Mouse (Mus musculus) retina, postnatal 7 days (tissue): ENCODE measurements around the gene Parp11.
"Not testable (repeated sequence)": the region's sequence is repeated elsewhere in the genome, so short reads cannot be mapped to it uniquely, and the experiment has no call there.

Experiments
- DNase-seq: peaks from one replicate; pipeline ENCODE4 v3.0.0-alpha.2; 2012; ENCODE audit warnings: low read depth, low spot score

Parp11 gene

DNA sequence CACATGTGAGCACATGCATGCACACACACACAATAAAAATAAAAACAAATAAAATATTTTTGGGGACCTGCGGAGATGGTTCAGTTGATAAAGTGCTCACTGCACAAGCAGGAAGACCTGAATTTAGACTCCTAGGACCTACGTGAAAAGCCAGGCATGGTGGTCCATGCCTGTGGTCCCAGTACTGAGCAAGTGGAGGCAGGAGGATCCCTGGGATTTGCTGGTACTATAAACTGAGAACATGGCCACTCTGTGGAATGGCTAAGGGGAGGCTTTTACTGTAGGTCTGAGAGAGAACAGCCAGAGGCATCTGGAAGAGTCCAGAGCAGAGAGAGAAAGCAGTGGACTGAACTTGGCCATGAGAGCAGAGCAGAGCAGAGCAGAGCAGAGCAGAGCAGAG, 48.6 kb downstream of the Parp11 start:
- DNase-seq, result no peak

DNA sequence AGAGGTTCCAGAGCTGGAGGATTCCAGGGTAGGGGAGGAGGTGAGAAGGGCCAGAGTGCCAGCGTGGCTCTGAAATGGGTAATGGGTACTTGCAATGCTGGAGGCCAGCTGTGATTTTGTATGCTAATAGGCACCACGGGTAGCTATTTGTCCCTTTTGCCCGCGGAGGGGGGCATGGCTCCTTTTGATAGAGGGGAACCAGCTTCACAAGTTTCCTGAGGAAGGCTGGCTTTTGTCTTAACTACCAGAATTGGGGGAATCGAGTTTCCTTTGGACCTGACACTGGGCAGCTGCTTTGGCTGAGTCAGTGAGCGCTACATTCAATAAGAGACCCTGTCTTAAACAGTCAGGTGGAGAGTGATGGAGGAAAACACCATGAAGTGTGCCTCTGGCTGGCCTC, 49.2 kb downstream of the Parp11 start:
- no peak for DNase-seq

DNA sequence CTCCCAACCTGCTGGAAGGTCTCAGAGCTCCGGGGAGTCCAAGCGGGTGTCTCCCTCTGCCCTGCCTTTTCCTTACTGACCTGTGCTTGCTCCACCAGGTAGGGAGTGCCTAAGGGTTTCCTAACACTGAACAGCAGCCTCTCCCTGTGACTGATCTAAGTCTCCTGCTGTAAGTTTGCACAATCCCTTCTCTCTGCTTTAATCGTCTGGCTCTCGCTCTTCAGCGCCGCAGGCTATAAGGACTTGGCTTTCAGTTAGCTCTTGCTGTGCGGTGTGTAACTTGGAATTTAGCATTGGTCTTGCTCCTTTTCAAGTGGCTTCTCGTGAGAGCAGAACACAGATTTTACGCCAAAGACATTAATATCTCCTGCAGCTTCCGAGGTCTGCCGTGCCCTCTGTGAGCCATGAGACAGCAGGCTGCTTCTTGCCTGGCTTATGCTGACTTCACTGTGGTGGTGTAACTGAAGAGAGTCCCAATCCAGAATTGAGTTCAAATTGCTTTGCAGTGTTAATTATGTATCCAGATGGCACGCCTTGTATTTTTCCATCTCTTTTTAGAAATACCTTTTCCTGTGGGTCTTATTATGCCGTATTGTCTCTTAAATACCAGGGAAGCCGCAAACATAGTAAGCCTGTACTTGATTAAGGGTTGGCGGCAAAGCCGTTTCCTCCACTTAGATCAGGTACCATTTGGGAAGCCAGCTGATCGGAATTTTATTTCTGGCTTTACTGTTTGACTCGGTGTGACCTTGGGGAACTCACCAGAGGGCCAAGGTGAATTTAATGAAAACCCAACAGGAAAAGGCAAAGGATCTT, 50.4 kb downstream of the Parp11 start:
- no peak for DNase-seq

DNA sequence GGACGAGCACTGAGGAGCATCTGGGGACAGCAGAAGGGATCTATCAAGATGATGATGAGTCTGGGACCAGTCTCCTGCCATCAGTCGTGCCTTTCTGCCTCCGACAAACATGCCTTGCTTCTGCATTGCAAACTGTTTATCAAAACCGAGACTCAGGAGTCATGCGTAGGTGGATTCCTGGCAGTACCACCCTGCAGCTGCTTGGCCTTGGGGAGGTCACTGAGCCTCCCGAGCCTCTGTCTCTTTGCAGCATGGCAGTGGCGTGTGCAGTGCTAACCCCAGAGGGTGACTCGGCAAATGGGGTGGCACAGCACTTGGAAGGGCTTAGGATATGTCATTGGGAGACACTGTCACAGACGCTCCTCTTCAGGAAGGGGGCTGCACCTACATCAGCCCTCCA, 53.5 kb downstream of the Parp11 start:
- no peak for DNase-seq

DNA sequence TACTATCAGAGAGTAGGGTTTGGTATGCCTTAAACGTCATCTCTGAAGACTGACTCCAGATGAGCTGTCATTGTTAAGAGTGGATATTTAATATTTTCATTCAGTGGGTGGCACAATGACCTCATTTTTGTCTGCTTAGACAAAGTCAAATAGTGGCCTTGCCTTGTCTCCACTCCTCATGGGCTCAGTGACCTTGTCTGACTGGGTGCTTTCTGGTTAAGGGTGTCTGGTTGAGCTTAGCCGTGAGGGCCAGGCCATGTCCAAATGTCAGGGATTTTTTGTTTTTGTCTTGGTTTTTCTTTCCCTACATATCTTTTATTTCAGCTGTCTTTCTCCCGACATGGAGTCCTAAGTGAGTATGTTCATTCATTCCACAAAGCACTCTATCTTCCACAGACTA, 54.2 kb downstream of the Parp11 start:
- DNase-seq, result no peak

DNA sequence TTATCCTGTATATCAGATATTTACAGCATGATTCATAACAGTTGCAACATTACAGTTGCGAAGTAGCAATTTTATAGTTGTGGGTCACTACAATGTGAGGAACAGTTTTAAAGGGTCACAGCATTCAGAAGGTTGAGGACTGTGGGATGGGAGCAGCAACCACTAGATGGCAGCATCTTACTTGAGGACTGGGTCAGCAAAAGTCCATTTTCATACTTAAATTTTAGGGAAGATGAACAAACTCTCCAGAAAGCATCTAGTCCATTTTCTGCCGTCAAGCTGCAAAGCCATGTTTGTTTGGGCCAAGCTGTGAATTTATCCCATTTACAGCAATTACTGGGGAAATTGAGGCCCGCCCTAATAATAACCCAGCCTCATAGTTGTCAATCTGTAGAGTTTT, 55.9 kb downstream of the Parp11 start:
- DNase-seq, result peak; percentile 28

DNA sequence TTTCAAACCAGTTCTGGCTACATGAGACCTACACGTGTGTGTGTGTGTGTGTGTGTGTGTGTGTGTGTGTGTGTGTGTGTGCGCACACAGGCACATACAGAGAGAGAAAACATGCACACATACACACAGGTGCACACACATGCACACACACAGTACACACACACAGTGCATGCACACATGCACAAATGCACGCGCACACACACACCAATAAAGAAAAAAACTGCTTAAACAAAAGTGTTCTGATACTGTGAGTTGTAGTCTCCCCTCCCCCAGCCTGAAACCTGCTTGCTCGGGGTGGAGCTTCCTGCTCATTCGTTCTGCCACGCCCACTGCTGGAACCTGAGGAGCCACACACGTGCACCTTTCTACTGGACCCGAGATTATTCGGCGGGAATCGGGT, 67.1 kb downstream of the Parp11 start:
- DNase-seq, result not testable (repeated sequence)

DNA sequence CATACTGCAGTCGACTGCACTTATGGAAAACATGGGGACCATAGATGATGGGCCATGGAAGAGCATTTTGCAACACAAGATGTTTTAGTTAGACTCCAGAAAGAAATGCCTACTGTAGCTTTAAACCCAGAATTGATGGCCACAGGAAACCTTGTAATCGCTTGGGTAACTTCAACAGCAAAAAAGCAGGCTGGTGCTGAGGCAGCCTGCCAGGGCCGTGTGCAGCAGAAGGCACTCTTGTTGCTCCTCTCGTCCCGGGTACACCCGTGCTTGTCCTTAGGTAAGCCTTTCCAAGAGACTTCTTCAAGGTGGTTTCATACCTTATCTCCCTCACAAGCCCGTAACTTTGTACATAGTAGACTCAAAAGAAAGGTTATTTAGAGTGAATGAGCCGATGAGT, 74.5 kb downstream of the Parp11 start:
- DNase-seq, result no peak

DNA sequence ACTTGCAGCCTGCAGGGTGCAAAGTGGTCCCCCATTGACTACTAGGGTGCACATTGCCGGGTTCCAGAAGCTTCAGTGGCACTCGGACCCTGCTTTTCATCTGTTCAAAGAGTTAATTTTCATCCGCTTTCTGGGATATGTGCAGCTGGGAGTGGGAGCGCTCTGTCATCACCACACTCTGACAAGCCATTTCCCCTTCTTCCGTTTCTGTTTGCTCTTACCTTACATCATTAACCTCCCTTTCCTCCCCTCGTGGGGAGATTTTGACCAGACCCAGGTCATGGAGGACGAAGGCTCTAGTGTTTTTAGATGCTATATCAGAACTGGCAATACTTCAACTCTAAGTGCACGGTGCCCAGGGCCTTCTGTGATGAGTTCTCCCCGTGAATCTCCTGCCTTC, 75.7 kb downstream of the Parp11 start:
- no peak for DNase-seq

DNA sequence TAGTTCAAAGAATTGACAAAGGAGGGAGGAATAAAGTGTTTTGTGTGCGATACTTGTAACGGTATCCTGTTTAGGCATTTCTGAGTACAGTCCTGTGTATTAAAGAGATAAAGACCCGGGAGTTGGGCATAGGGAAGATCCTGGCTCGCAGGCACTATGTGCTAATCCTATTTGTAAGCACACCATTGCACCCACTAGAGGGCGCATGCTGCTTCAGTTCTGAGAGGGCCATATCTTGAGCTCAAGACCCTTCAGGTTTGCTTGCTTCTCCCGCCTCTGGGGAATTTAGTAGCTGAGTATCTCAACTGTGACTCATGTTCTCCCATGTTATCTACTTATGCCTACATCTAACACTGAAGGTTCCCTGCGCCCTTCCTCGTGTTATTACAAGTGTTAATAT, 77.8 kb downstream of the Parp11 start:
- DNase-seq, result peak; percentile 74

DNA sequence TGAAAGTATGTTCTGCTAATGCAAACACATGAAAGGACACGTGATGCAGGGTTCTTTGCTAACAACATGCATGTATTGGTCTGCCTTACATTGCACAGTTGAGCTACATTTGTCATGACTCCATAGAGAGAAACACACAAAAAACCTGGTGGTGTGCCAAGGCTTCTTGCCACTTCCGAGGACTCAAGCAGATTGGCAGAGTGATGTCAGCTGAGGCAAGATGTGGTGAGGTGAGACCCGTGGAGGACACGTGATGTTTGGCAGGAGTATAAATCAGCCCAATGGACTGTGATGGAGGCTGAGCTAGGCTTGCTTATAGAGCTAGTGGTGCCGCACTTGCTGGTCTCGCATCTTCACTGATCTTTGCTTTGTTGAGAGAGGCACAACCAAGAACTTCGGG, 82.0 kb downstream of the Parp11 start:
- no peak for DNase-seq

DNA sequence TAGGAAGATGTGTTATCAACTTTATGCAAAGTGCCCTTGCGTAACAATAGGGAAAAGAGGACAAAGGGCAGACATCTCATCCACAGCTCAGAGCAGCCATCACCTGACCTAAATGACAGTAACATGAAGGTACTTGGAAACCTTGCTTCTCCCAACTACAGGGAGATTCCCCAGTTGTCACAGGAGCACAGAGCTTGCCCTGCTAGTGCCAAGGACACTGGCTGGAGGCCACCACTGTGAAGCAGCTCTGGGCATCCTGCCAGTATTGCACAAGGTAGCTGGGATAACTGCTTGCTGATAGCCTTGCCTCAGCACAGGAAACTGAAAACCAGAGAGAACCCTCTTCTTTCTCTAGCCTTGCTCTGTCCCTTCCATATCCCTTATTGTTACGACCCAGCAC, 82.8 kb downstream of the Parp11 start:
- peak; percentile 17 for DNase-seq

DNA sequence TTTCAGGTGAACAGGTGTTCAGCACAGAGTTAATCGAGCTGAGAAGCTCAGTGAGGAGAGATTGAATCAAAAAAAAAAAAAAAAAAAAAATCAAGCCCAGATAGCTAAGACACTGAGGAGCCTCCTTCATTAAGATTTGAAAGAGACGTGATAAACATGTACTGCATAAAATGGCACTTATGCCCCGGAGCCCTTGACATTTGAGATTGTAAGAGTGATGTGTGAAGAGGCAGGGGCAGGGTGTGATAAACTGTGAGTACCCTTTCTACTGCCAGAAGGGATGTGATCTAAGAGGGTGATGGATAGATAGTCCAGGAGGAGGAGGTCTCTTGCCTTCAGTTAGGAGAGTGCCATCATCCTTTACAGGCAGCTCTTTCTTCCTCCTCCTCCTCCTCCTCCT, 83.6 kb downstream of the Parp11 start:
- DNase-seq, result no peak

DNA sequence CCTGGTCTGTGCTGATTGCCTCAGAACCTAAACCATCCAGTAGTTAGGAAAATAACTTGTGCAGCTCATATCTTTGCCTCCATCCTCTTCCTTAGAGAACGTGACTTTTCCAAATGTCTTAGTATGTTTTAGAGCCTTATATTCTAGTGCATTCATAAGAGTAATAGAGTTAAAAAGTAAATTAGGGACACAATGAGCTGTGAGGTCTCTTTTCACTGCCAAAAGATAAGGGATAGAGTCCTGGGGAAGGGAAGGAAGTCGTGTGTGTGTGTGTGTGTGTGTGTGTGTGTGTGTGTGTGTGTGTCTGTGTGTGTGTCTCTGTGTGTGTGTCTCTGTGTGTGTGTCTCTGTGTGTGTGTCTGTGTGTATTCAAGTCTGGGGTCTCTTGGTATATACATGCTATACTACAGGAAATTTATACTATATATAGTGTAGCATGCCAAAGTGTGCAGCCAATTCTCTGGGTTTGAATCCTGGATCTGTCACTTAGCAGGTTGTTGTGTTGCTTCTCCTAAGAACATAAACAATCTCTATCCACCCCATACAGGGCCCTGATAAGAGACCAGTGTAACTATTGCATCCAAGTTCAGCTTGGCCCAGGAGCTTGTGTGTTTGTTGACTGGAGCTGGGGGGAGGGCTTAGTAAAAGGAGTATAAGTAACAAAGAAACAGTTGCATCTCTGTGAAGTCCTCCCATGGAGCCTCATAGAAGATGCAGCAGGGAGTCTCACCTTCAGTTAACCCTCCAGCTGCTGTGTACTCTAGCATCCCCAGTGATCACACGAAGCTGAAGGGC, 85.0 kb downstream of the Parp11 start:
- no peak for DNase-seq

DNA sequence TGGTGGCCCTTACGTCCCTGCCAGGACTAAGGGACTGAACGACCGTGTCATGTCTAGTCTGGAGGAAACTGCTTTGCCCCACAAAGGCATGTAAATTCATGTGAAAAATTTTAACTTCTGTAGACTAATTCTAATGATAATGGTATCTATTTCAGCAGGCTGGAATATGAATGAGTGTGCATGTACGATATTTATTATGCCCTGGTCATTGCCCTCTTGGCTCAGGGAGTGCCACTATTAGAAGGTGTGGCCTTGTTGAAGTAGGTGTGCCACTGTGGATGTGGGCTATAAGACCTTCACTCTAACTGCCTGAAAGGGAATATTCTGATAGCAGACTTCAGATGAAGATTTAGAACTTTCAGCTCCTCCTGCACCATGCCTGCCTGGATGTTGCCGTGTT, 85.7 kb downstream of the Parp11 start:
- DNase-seq, result no peak

DNA sequence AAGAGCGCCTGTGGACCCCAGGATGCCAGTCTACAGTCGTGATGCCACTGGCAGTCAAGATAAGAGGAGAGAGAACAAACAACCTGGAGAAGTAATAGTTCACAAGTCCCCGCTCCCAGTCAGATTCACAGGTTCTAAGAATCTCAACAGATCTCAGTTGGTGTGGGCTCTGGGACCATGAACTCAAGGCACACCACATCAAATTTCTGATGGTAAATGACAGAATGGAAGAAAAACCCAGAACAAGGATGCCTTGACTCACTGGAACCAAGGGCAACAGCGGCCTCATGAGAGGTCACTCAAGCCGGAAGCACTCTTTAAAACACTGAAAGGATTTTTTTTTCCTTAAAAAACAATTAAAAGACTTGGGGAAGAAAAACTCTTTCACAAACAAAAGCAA, 87.1 kb downstream of the Parp11 start:
- DNase-seq, result no peak

DNA sequence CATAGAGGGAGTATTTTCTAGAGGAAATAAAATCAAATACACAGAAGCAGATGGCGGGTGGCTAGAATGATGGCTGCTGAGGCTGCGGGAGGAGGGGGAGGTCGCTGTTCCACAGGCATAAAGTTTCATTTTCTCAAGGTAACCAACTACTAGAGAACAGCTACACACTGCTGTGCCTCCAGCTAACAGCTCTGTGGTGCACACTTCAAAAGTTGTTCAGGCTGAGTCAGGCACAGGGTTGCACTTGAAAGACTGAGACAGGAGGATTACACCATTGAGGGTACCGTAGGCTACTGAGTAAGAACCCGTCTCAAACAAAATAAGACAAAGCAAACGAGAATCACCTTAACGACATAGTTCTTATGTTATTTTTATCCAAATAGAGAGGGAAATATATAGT, 90.4 kb downstream of the Parp11 start:
- DNase-seq, result no peak

DNA sequence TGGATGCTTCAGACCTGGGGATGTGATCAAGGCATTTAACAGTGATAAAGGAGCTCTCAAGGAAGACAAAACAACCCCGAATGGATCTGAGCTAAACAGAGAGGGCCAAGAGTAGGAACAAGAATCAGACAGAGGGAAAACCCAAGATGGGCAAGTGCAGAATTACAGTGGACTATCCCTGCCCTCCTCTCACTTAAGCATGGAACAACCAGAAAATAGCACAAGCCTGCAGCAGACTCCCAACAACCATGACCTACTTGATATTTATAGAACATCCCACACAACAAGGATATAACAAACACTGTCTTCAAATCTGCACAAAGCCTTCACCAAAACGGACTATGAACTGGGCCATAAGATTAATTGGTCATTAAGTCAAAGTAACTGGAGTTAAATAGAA, 91.5 kb downstream of the Parp11 start:
- no peak for DNase-seq

DNA sequence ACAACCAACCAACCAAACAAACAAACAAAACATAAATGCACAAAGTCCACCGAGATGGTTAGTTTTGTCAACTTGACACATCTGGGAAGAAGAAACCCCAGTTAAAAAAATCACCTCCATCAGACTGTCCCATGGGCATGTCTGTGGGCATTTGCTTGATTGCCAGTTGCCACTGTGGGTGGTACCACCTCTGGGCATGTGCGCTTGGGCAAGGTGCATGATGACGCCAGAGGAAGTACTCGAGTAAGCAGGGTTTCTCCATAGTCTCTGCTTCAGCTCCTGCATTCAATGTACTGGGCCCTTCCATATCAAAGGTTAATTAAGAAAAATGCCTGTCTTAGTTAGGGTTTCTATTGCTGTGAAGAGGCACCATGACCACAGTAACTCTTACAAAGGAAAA, 92.6 kb downstream of the Parp11 start:
- no peak for DNase-seq

DNA sequence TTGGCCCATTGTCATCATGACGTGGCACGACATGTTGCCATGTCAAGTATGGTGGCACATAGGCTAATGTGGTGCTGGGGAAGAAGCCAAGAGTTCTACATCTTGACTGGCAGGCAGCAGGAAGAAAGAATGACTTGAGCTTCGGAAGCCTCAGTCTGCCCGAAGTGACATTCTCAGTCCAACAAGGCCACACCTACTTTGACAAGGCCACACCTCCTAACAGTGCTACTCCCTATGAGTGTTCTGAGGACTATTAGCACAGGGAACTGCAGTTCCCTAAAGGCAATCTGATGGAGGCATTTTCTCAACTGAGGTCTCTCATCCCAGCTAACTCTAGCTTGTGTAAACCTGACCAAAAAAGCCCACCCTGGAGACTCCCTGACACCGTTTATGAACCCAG, 93.0 kb downstream of the Parp11 start:
- DNase-seq, result no peak

DNA sequence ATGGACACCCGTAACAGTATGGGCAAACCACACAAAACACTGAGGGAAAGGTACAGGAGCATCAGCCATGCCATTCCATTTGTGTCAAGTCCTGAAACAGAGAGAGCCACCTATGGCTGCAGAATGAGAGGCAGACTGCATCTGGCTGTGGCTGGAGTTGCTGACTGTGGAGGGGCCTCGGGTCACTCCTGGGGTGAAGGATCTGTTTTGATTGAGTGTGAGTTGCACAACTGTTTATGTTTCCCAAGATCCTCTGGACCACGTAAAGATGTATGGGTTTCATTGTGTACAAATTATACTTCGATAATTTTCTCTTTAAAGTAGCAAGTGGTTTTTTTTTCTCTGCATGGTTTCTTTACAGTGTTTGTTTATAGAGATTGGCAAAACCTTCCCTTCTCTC, 93.9 kb downstream of the Parp11 start:
- no peak for DNase-seq

DNA sequence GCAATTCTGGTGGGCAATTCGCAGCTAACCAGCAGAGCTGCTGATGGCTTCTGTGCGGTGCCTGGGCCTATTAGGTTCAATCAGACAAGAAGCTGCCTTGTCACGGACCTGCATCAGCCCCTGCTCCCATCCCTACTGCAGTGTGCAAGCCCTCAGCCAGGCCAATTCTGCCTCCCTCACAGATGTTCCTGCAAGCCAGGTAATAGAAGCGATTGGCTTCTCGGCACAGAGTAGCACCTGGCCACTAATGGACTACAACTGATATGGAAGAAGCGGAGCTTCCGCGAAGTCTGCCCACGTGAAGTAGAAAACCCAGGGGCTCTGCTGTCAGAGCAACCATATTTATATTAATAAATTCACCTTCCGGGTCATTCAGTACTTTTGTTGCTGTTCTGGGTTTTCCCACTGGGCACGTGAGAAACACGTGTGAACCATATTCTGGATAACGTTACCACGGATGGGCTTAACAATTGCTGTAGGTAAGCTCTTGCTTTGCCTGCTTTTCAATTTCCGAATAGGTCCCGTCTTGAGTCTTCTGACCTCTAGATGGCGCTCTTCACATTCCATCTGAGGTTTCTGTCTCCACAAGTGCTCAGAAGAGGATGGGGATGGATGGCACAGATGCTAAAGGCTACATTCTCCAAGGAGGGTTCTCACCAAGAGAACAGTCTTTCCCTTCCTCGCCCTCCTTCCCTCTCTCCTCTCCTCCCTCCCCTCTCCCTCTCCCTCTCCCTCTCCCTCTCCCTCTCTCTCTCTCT, 95.2 kb downstream of the Parp11 start:
- DNase-seq, result peak; percentile 77
